Mouse (Mus musculus) kidney, adult 2 months (tissue): ENCODE results near the gene Myh15.

ENCODE experiments used
- CTCF ChIP-seq: fragments of 200-500 bp; conservative IDR thresholded peaks from 2 replicates; pipeline ENCODE4 v1.5.1; 2011; ENCODE audit warnings: low read depth, mild to moderate bottlenecking, control low read depth, low read length, moderate library complexity, mixed read lengths; ENCODE audit not compliant: insufficient read depth, insufficient read length
- POLR2A ChIP-seq: fragments of 200-500 bp; IDR thresholded peaks from one replicate; pipeline ENCODE4 v1.6.1; 2011; ENCODE audit warnings: low read depth, low read length, control low read depth

DNA sequence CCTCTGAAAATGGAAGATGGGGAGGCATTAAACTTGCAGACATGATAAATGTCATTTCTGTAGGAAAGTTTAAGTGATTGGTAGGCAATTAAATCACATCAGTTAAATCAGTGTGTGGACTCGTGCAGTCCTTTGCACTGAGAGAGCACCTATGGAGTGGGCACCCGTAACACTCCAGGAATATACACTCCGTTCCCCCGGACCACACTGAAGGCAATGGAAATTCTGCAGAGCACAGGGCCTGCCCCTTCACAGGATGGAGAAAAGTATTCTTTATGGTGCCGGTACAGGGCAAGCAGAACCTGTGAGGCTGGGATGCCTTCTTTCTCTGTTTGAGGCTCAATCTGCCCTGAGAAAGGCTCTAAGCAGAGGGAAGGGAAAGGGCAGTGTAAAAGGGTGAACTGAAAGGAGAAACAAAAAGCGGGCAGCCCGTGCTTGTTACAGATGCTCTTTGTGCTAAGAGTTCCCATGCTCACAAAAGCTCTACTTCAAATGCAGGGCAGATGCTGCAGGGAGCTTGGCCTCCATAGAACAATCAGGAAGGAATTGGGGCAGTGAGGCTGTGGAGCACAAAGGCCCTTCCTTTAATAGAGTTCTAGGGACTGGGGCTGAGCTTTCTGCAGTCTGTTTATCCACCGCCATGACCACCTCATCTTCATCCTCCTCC lies 118.6 kb downstream of the Myh15 start:
- TF ChIP-seq POLR2A: no peak
- TF ChIP-seq CTCF: no peak
